Mouse (Mus musculus) bone marrow macrophage, adult 2 months (primary cell): ENCODE measurements around the gene Fbxl2. TPM values are rescaled to one million over a fixed set of nuclear protein-coding genes. Genes with fewer than 3 reads are reported as not detected.
"Not testable (repeated sequence)": the region's sequence is repeated elsewhere in the genome, so short reads cannot be mapped to it uniquely, and the experiment has no call there.

Experiments
- H3K27ac ChIP-seq: 2 replicates; pipeline ENCODE4 v1.5.1; 2012; ENCODE audit warnings: low read depth, low read length; ENCODE audit not compliant: insufficient read depth
- H3K4me1 ChIP-seq: 2 replicates; pipeline ENCODE4 v1.6.1; 2012; ENCODE audit warnings: low read length; ENCODE audit not compliant: control insufficient read depth, insufficient read depth
- H3K4me3 ChIP-seq: 2 replicates; pipeline ENCODE4 v1.5.1; 2012; ENCODE audit warnings: mild to moderate bottlenecking, low read length, moderate library complexity; ENCODE audit not compliant: insufficient read depth
- CTCF ChIP-seq: IDR thresholded peaks from 2 replicates; pipeline ENCODE4 v1.5.1; 2012; ENCODE audit warnings: low read depth, mild to moderate bottlenecking, low read length, moderate library complexity
- POLR2A ChIP-seq: IDR thresholded peaks from 2 replicates; pipeline ENCODE4 v1.6.1; 2012; ENCODE audit warnings: mild to moderate bottlenecking, low read depth, low read length, borderline replicate concordance
- polyA plus RNA-seq: library from polyadenylated mRNA; stranded (reverse); fragments of >200 nt; gene quantifications from 2 replicates; pipeline ENCODE4 v1.2.4, GENCODE M21; 2012; ENCODE audit not compliant: missing spikeins, insufficient read depth, insufficient read length

Gene Fbxl2
- polyA plus RNA-seq: 4.7 and 5.7 TPM in 2 replicates

DNA sequence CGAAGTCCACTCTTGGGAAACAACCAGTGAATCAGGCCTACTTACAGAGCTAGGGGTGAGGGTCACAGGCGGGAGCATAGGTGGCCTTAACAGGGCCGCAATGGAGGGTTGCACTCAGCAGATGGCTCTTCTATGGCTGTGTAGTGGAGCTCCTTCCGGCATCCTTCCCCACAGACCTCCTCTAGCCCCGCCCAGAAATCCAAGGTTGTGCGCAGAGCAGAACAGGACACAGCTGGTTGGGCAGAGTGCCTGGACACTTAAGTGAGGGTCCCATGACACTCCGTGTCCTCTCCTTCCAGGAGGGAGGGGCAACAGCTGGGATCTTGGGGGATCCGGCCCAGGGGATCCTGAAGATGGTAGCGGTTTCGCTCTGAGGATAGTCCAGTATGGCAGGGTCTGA lies at the start of gene Fbxl2:
Fbxl2 (minus strand) TSS at position 164 of the 400 bp plus-strand sequence.
- H3K4me3 ChIP-seq: no peak within 1 kb of the TSS
- H3K27ac ChIP-seq: no peak within 1 kb of the TSS
- TF ChIP-seq POLR2A: no peak
- no peak for TF ChIP-seq CTCF
- H3K4me1 ChIP-seq: no peaks in the 10 kb centered on the region

DNA sequence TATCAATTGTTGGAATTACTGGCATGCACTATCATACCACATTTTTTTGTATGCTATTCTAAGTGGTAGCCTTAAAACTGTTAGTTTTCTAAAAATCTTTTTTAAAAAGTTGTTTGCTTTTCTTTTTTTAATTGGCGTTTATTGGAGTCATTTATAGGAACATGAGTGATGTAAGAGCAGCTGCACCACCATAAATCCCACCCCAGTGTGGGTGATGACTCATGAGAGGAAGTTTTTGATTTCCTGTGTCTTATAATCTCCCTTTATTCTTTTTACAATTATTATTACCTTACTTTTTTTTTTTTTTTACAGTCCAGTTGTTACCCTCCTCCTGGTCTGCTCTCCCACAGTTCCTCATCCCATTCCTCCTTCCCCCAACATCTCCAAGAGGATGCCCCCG lies 48.9 kb upstream of the Fbxl2 start:
- no peak overlapping the region for H3K27ac ChIP-seq
- TF ChIP-seq CTCF: no peak
- no peak for TF ChIP-seq POLR2A
- H3K4me1 ChIP-seq: peaks cover 2% of the 10 kb centered on the region; the same call in 1 of the 2 replicates
- H3K4me3 ChIP-seq: no peak overlapping the region

DNA sequence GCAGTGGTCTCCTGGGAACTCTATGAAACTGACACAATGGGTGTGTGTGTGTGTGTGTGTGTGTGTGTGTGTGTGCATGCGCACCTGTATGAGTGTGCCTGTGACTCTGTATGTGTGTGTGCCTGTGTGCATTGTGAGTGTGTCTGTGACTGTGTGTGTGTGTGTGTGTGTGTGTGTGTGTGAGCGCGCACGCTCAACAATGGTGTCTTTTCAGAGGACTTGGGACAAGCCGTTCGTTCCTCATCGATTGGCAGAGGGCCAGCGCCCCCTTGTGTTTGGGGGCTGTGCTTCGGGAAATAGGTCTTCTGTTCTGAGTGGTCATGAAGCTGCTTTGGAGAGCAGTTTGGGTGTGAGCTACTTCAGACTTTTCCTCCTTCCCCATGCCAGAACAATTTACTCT lies 46.2 kb upstream of the Fbxl2 start:
- not testable (repeated sequence) for H3K4me1 ChIP-seq, H3K4me3 ChIP-seq, H3K27ac ChIP-seq

DNA sequence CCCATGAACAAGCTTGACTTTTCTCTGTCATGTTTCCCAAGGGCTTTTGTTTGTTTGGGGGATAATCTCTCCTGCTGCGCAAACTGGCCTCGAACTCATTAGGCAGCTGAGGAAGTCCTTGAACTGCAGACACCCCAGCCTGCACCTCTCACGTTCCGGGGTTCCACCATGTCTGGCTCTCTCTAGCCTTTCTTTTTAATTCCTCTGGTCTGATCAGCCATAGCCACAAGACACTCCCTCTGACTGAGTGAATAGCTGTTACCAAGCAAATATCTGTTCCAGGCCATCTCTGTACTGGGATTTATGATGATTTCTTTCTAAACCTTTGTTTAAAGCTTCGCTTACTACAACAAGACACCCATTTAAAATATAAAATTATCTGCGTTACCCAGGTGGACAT lies 42.9 kb upstream of the Fbxl2 start:
- H3K4me1 ChIP-seq, H3K27ac ChIP-seq: not testable (repeated sequence)

DNA sequence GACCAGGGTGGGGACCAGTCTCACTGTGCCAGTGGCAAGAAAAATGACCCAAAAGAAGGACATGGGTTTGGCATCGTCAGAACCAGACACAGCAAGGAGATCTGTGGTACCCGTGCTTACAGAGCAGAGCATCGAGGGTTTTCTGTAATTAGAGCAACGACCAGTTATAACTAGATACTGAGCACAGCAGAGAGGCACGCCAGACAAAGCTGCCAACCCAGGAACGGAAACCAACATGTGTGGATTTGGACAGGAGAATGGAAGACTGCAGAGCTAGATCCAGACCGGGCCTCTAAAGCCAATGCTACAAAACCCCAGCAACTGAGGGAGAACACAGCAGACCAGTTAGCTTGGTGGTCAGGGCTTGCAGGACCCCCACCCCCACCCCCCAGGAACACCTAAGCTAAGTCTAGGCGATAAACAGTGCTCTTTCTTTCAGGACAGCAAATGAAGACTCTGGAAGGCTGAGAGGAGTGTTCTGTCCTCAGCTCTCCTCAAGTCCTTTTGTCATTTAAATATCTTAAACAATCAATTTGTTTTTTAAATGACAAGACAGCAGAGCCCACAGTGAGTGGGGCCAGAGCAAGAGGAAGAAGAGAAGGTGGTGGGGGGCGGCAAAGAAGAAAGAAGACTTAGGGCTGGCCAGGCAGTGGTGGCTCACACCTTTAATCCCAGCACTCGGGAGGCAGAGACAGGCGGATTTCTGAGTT lies 41.3 kb upstream of the Fbxl2 start:
- no peak overlapping the region for H3K4me3 ChIP-seq
- TF ChIP-seq POLR2A (no peak), CTCF (no peak)
- H3K27ac ChIP-seq: no peak overlapping the region
- H3K4me1 ChIP-seq: no peaks in the 10 kb centered on the region

More for the DNA sequence above, 42.9 kb upstream of the Fbxl2 start:
- not testable (repeated sequence) for H3K4me3 ChIP-seq

DNA sequence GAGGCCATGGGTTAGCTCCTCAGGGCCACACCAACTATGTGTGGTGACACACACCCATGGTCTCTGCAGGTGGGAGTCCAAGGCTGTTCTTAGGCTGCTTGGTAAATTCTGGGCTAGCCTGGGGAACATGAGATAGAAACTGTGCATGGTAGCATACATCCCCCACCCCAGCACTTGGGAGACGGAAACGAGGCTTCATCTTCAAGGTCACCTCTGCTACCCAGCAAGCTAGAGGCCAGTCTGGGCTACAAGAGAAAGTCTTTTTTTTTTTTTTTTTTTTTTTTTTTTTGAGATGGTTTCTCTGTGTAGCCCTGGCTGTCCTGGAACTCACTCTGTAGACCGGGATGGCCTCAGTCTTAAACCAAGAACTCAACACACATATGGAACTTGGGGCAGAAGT lies 40.4 kb upstream of the Fbxl2 start:
- no peak overlapping the region for H3K27ac ChIP-seq
- no peaks in the 10 kb centered on the region for H3K4me1 ChIP-seq
- no peak overlapping the region for H3K4me3 ChIP-seq
- no peak for TF ChIP-seq CTCF
- no peak for TF ChIP-seq POLR2A

DNA sequence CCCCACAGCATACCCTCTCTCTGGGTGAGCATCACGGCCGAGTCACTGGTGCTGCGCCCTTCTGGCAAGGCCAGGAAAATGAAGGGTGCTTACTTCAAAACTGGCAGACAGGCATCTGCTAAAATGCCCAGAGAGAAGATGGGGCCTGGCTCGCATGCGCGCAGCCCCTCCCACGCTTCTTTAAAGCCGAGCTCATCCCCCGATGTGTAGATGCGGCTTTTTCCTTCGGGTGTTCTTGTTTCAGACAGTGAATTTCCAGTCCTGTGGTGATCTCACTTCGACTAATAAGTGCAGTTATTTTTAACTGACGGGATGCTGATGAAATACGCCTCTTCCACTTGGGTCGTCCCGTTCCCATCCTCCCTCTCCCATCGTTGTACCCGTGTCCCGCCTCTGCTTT lies 27.7 kb upstream of the Fbxl2 start:
- H3K27ac ChIP-seq: no peak overlapping the region
- H3K4me3 ChIP-seq: no peak overlapping the region
- H3K4me1 ChIP-seq: no peaks in the 10 kb centered on the region; the same call in 1 of the 2 replicates
- TF ChIP-seq POLR2A (no peak), CTCF (no peak)

DNA sequence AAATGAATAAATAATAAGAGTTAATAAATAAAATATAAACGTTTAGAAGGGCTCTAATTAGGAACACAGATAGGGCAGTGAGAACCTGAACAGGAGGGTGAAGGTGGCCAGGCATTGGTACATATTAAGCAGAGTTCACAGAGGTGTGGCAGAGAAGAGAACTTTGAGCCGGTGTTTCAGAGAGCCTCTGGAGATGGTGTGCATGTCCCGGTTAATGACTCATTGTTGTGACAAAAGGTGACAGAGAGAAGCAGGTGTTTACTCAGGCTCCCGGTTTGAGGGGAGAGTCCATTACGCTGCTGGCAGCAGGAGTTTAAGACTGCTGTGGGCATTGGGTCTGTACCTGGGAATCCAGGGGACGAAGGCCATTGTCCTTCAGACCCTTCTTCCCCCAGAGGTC lies 23.4 kb upstream of the Fbxl2 start:
- Histone ChIP-seq H3K27ac (no peak overlapping the region), H3K4me1 (no peaks in the 10 kb centered on the region), H3K4me3 (no peak overlapping the region)
- TF ChIP-seq CTCF: no peak
- TF ChIP-seq POLR2A: no peak

DNA sequence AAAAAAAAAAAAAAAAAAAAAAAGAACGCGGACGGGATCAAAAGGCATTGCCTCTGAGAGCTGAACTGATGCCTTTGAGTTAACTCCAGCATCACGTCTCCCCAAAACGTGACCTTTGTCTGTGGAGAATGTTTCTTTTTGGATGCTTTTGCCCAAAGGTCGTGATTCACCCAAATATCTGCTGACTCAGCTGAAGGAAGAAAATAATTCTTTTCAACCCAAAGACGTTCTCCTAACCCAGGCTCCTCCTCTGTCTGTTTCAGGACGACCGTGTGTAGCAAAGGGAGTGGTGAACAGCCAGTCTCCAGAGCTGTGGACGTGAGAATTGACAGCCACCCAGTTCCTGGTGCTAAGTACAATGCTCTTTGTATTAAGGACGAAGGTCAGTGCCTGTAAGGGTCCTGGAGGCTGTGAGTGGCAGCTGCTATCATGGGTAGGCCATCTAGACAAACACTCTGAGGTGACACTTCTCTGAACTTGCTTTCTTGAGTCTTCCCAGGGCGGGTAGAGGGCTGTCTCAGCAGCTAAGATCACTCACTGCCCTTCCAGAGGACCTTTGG lies 22.6 kb upstream of the Fbxl2 start:
- Histone ChIP-seq H3K27ac (no peak overlapping the region), H3K4me1 (no peaks in the 10 kb centered on the region), H3K4me3 (no peak overlapping the region)
- no peak for TF ChIP-seq CTCF
- TF ChIP-seq POLR2A: no peak

DNA sequence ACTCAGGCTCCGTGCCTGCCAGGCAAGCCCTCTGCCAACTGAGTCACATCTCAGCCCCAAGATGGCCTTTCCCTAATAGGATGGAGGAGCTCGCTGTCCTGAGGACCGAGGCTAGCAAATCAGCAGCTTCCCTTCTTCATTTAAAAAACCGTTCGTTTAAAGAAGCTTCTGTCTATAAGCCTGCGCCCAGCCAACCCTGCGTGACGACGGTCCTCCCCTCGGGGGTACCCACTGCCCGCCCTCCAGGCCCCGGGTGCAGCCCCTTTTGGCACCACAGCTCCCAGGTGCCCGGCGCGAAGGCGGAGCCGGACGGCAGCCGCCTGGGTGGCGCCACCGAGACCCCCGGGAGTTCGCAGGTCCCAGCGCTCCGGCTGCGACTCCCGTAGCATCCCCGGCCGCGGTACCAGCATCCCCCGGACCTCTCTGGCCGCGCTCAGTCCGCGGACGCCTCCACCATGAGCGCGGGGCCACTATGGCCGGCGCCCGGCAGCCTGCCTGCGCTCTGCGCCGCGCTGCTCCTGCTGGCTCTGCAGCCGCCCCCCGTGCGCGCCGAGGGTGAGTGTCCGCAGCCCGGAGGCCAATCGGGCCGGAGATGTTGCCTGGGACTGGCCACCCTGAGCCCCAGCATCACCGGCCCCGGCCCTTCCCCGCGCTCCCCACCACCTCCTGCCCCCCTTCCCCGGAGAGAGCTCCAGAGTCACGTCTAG lies 11.3 kb upstream of the Fbxl2 start, which contains the start of gene Susd5:
Susd5 (plus strand) TSS at position 51 of the 707 bp plus-strand sequence.
- Histone ChIP-seq H3K4me1 (no peaks in the 10 kb centered on the region), H3K27ac (no peak within 1 kb of the TSS), H3K4me3 (peak within 1 kb of the TSS; percentile 23; the same call in 1 of the 2 replicates)
- no peak for TF ChIP-seq POLR2A
- no peak for TF ChIP-seq CTCF
